Comparison of ENCODE assay signal across 21 mouse cellular contexts in genomic region chr13:34258765-34259164, GRCm38 (mm10).
"Had no signal": no experiment of that assay in that cellular context is flagged by ENCODE, and none has a peak within 500 bp of the region (broad histone marks: within the 10 kb centered on the region; RNA-seq: fewer than 3 reads in every experiment).

No protein-coding gene starts in this region.

- H3K27ac ChIP-seq: lung, embryonic 15.5 days; macrophage; midbrain, embryonic 13.5 days; midbrain, embryonic 15.5 days; neural tube, embryonic 13.5 days; neural tube, embryonic 15.5 days had no signal

- ATAC-seq: lung, postnatal 0 days; midbrain, embryonic 13.5 days; midbrain, embryonic 15.5 days had no signal

- H3K36me3 ChIP-seq: lung, embryonic 15.5 days; midbrain, embryonic 13.5 days; midbrain, embryonic 15.5 days; neural tube, embryonic 13.5 days; neural tube, embryonic 15.5 days had no signal

- H3K27me3 ChIP-seq: lung, embryonic 15.5 days; megakaryocyte, embryonic 14.5 days; midbrain, embryonic 13.5 days; midbrain, embryonic 15.5 days; neural tube, embryonic 13.5 days; neural tube, embryonic 15.5 days had no signal

- H3K9me3 ChIP-seq: lung, embryonic 15.5 days; megakaryocyte, embryonic 14.5 days; midbrain, embryonic 13.5 days; midbrain, embryonic 15.5 days; neural tube, embryonic 13.5 days; neural tube, embryonic 15.5 days had no signal

- H3K4me3 ChIP-seq: lung, embryonic 15.5 days; megakaryocyte, embryonic 14.5 days; midbrain, embryonic 13.5 days; midbrain, embryonic 15.5 days; myocyte; neural tube, embryonic 13.5 days; neural tube, embryonic 15.5 days had no signal

- H3K4me2 ChIP-seq: lung, embryonic 15.5 days; midbrain, embryonic 11.5 days; midbrain, embryonic 13.5 days; midbrain, embryonic 15.5 days; neural tube, embryonic 13.5 days; neural tube, embryonic 15.5 days had no signal

- DNase-seq: lung, adult 2 months; lung, postnatal 14 days; lung, postnatal 36 days; retina, postnatal 1 day; right cerebral cortex, adult 18-20 months; right cerebral cortex, postnatal 25 days; right cerebral cortex, postnatal 4 days; spleen, adult 18-20 months; thymus, adult 18-20 months; thymus, postnatal 14 days; thymus, postnatal 36 days had no signal

- H3K9ac ChIP-seq: lung, embryonic 15.5 days; midbrain, embryonic 13.5 days; midbrain, embryonic 15.5 days; neural tube, embryonic 13.5 days; neural tube, embryonic 15.5 days had no signal
